Mouse (Mus musculus) MEL-GATA-1-ER (cell line): ENCODE results near the gene Zfp365.

Source experiments
- DNase-seq: peaks from one replicate; pipeline ENCODE4 v3.0.0-alpha.2; 2012; ENCODE audit warnings: low read depth; ENCODE audit errors: extremely low read depth

Zfp365 gene

GRCm38 (mm10) chr10:67912337-67912776 is at the start of gene Zfp365:
Gene Zfp365 (minus strand): TSS chr10:67912662.
- no peak for DNase-seq

- no peak for DNase-seq
Observed at GRCm38 (mm10) chr10:67959982-67960381, 47.5 kb upstream of the Zfp365 start.

- no peak for DNase-seq
Observed at GRCm38 (mm10) chr10:67955982-67956381, 43.5 kb upstream of the Zfp365 start.

- DNase-seq = no peak
Observed at GRCm38 (mm10) chr10:67951690-67952089, 39.2 kb upstream of the Zfp365 start.

GRCm38 (mm10) chr10:67950059-67950748 is 37.7 kb upstream of the Zfp365 start:
- DNase-seq = no peak

- no peak for DNase-seq
Observed at GRCm38 (mm10) chr10:67943513-67943912, 31.1 kb upstream of the Zfp365 start.

- no peak for DNase-seq
Observed at GRCm38 (mm10) chr10:67939546-67939945, 27.1 kb upstream of the Zfp365 start.

- DNase-seq = no peak
Observed at GRCm38 (mm10) chr10:67937775-67938174, 25.3 kb upstream of the Zfp365 start.

- DNase-seq = no peak
Observed at GRCm38 (mm10) chr10:67936944-67937343, 24.5 kb upstream of the Zfp365 start.

GRCm38 (mm10) chr10:67932780-67933179 is 20.3 kb upstream of the Zfp365 start:
- no peak for DNase-seq

- no peak for DNase-seq
Observed at GRCm38 (mm10) chr10:67931328-67931727, 18.9 kb upstream of the Zfp365 start.

GRCm38 (mm10) chr10:67928584-67928983 is 16.1 kb upstream of the Zfp365 start:
- DNase-seq = no peak

- DNase-seq = no peak
Observed at GRCm38 (mm10) chr10:67927718-67928455, 15.4 kb upstream of the Zfp365 start.

GRCm38 (mm10) chr10:67924030-67924429 is 11.6 kb upstream of the Zfp365 start:
- DNase-seq = no peak

GRCm38 (mm10) chr10:67921777-67922176 is 9.3 kb upstream of the Zfp365 start:
- DNase-seq = no peak

- no peak for DNase-seq
Observed at GRCm38 (mm10) chr10:67919706-67920105, 7.2 kb upstream of the Zfp365 start.

GRCm38 (mm10) chr10:67918194-67918899 is 5.9 kb upstream of the Zfp365 start:
- no peak for DNase-seq

- no peak for DNase-seq
Observed at GRCm38 (mm10) chr10:67917356-67917755, 4.9 kb upstream of the Zfp365 start.

- no peak for DNase-seq
Observed at GRCm38 (mm10) chr10:67911447-67912336, 770 bp downstream of the Zfp365 start.

- DNase-seq = no peak
Observed at GRCm38 (mm10) chr10:67907931-67908330, 4.5 kb downstream of the Zfp365 start.

- no peak for DNase-seq
Observed at GRCm38 (mm10) chr10:67906926-67907325, 5.5 kb downstream of the Zfp365 start.
